Comparison of ENCODE assay signal across 10 mouse cellular contexts in the genomic region with DNA sequence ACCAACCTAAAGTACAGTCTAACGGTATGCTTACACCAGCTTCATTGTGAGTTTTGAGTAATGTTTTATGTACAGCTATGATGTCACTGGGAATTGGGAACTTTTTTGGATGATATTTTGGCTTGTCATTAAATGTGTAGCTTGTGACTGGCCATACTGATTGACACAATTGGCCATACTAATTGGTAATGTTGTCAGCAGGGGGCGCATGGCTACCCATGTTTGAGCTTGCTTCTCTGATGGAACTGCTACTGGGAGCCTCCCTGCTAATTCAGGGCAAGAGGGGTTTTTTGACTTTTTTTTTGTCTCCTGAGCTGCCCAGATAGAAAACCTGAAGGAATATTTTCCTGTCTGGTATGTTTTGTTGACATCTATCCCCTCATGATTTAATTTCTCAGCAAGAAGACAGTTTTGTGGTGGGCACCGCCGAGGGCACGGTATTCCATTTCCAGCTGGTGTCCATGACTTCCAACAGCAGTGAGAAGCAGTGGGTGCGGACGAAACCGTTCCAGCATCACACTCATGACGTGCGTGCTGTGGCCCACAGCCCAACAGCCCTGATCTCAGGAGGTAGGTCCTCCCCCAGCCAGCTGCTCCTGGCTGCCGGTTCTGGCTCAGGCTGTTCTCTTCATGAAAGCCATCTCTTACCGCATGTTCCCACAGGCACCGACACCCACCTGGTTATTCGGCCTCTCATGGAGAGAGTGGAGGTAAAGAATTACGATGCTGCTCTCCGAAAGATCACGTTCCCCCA. TPM values are rescaled to one million over a fixed set of nuclear protein-coding genes. Genes with fewer than 3 reads are reported as not detected.
DNase-seq lines count a peak whose midpoint lies in the region; ATAC-seq and TF ChIP-seq lines count a peak whose summit lies in the region.
"Had no signal": no experiment of that assay in that cellular context is flagged by ENCODE, and none has a peak within 500 bp of the region (broad histone marks: within the 10 kb centered on the region; RNA-seq: fewer than 3 reads in every experiment).

No protein-coding gene starts in this region.

- ATAC-seq in heart, embryonic 12.5 days (ENCODE audit: insufficient number of reproducible peaks, low FRiP score): no peak
- no peak for ATAC-seq in lung, embryonic 14.5 days (ENCODE audit: insufficient read depth)

- H3K4me3 ChIP-seq in heart, embryonic 12.5 days: no peak overlapping the region
- no peak overlapping the region for H3K4me3 ChIP-seq in lung, embryonic 14.5 days (ENCODE audit: low read depth, low read length)
- H3K4me3 ChIP-seq: heart, embryonic 15.5 days; neural tube, embryonic 12.5 days had no signal

- 93% methylated on average over 17 of the region's 17 CpGs for WGBS in heart, embryonic 12.5 days
- WGBS in lung, embryonic 14.5 days: 92% methylated on average over 17 of the region's 17 CpGs

- H3K4me2 ChIP-seq in heart, embryonic 12.5 days: no peak overlapping the region
- no peak overlapping the region for H3K4me2 ChIP-seq in lung, embryonic 14.5 days
- H3K4me2 ChIP-seq: heart, embryonic 15.5 days; neural tube, embryonic 12.5 days had no signal

- H3K27me3 ChIP-seq in heart, embryonic 12.5 days (replicated peaks): no peaks in the 10 kb centered on the region
- H3K27me3 ChIP-seq in lung, embryonic 14.5 days (ENCODE audit: insufficient read depth, low read length): no peaks in the 10 kb centered on the region
- H3K27me3 ChIP-seq: heart, embryonic 15.5 days; neural tube, embryonic 12.5 days had no signal

- no peak overlapping the region for H3K9ac ChIP-seq in heart, embryonic 12.5 days
- H3K9ac ChIP-seq in lung, embryonic 14.5 days: no peak overlapping the region
- H3K9ac ChIP-seq: heart, embryonic 15.5 days; neural tube, embryonic 12.5 days had no signal

- H3K36me3 ChIP-seq in heart, embryonic 12.5 days: peaks cover 88% of the 10 kb centered on the region
- peaks cover 82% of the 10 kb centered on the region for H3K36me3 ChIP-seq in lung, embryonic 14.5 days (ENCODE audit: insufficient read depth)

- peak; percentile 97 for DNase-seq in heart, adult 11 months
- DNase-seq in urinary bladder, postnatal 25 days (ENCODE audit: low spot score): peak; percentile 51
- no peak for DNase-seq in urinary bladder, postnatal 10 days (ENCODE audit: low spot score)
- DNase-seq in frontal cortex, postnatal 14 days (ENCODE audit: low spot score in 2 of 2): peak; percentile 30 to 39
- DNase-seq in kidney, postnatal 36 days: peak; percentile 75 to 89
- DNase-seq in lung, embryonic 14.5 days: peak; percentile 89
- DNase-seq in spleen, postnatal 36 days (ENCODE audit: low spot score in 2 of 2): peak; percentile 39 to 47

- H3K9me3 ChIP-seq in heart, embryonic 12.5 days (replicated peaks): no peaks in the 10 kb centered on the region
- no peaks in the 10 kb centered on the region for H3K9me3 ChIP-seq in lung, embryonic 14.5 days (ENCODE audit: low read depth, low read length)
- H3K9me3 ChIP-seq: heart, embryonic 15.5 days; neural tube, embryonic 12.5 days had no signal

- TF ChIP-seq CTCF in lung, embryonic 14.5 days (IDR thresholded peaks at IDR 0.05; ENCODE audit: low read depth): peak; percentile 74

- H3K27ac ChIP-seq in heart, embryonic 12.5 days (ENCODE audit: poor library complexity, severe bottlenecking): no peak overlapping the region
- no peak overlapping the region for H3K27ac ChIP-seq in lung, embryonic 14.5 days (ENCODE audit: low read depth)
- H3K27ac ChIP-seq: heart, embryonic 15.5 days; neural tube, embryonic 12.5 days had no signal

- peaks cover 4% of the 10 kb centered on the region; the same call in 1 of the 2 replicates for H3K4me1 ChIP-seq in heart, embryonic 12.5 days (replicated peaks)
- no peaks in the 10 kb centered on the region for H3K4me1 ChIP-seq in lung, embryonic 14.5 days (ENCODE audit: insufficient read depth)
- H3K4me1 ChIP-seq: heart, embryonic 15.5 days; neural tube, embryonic 12.5 days had no signal

RNA-seq across cellular contexts. Expression of a gene that starts 12.5 kb away (rescaled TPM):
- 46.6 and 47.0 TPM in 2 replicates for polyA plus RNA-seq in heart, embryonic 12.5 days (2016; fragmentation: Nextera tagmentation; extraction: Ambion mirVana)
- 79.2 and 80.4 TPM in 2 replicates for polyA plus RNA-seq in lung, embryonic 14.5 days (2014; fragmentation: Nextera tagmentation; extraction: Ambion mirVana)

RNA-seq across cellular contexts. Expression of a gene that starts 29.6 kb away (rescaled TPM):
- polyA plus RNA-seq in heart, embryonic 12.5 days (2016; fragmentation: Nextera tagmentation; extraction: Ambion mirVana): 11.5 and 12.2 TPM in 2 replicates
- 21.1 and 22.1 TPM in 2 replicates for polyA plus RNA-seq in lung, embryonic 14.5 days (2014; fragmentation: Nextera tagmentation; extraction: Ambion mirVana)

RNA-seq across cellular contexts. Expression of a gene that starts 35.9 kb away (rescaled TPM):
- polyA plus RNA-seq in heart, embryonic 12.5 days (2016; fragmentation: Nextera tagmentation; extraction: Ambion mirVana): 0.11 and 0.14 TPM in 2 replicates
- polyA plus RNA-seq in lung, embryonic 14.5 days (2014; fragmentation: Nextera tagmentation; extraction: Ambion mirVana): 0.28 and 0.39 TPM in 2 replicates
